In the genomic region with DNA sequence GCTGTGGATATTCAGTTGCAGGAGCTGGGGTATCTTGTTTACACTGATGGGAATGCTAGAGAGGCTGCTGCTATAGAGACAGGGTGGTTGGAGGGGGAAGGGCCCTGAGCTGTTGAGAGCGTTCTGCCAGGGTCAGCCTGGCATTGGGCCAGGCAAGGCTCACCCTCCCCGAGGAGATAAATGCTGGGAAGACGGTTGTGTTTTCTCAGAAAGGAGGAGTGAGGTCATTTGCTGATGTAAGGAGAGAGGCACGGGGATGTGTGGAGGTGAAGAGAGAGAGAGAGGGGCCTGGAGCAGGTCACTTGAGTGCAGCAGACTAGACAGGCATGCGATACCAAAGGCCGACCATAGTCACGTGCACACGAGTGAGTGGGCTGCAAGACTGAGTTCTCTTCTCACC, we compare ENCODE assay signal across 8 mouse cellular contexts. TPM values are rescaled to one million over a fixed set of nuclear protein-coding genes. Genes with fewer than 3 reads are reported as not detected.
A peak's percentile ranks its signal among the peaks of the same experiment; 100 is the strongest.
DNase-seq lines count a peak whose midpoint lies in the region; ATAC-seq and TF ChIP-seq lines count a peak whose summit lies in the region.

No protein-coding gene starts in this region.

- H3K4me3 ChIP-seq in kidney, adult 2 months (ENCODE audit: insufficient read depth, low read depth, low read length), result no peak overlapping the region
- H3K4me3 ChIP-seq in CH12.LX (replicated peaks in 1 of 3; ENCODE audit: low read depth in 2 of 3, low read length in 2 of 3, poor library complexity in 1 of 3), result no peak overlapping the region
- H3K4me3 ChIP-seq in intestine, embryonic 15.5 days (replicated peaks), result no peak overlapping the region

- H3K27ac ChIP-seq in kidney, adult 2 months (ENCODE audit: insufficient read depth, low read depth, low read length), result no peak overlapping the region
- H3K27ac ChIP-seq in CH12.LX (ENCODE audit: insufficient read depth, low read depth), result no peak overlapping the region
- no peak overlapping the region for H3K27ac ChIP-seq in intestine, embryonic 15.5 days

- H3K4me1 ChIP-seq in kidney, adult 2 months (ENCODE audit: control insufficient read depth, insufficient read depth, low read length), result no peaks in the 10 kb centered on the region
- no peaks in the 10 kb centered on the region for H3K4me1 ChIP-seq in CH12.LX (ENCODE audit: control insufficient read depth in 1 of 2, insufficient read depth in 2 of 2)
- 0 out of 2 replicates have a peak, but pooled peaks cover 6% of the 10 kb centered on the region for H3K4me1 ChIP-seq in intestine, embryonic 15.5 days (replicated peaks)

- dilution Hi-C loops in CH12.LX (cut with MboI; ENCODE audit: extremely low pct_ligation_motif_present, extremely low pct_unique_long_range_greater_than_20kb, low sequenced_read_pairs), result no loop called here

- no peaks in the 10 kb centered on the region for H3K9me3 ChIP-seq in CH12.LX (replicated peaks; ENCODE audit: low read length)
- no peaks in the 10 kb centered on the region for H3K9me3 ChIP-seq in intestine, embryonic 15.5 days

- no peak for TF ChIP-seq POLR2A in kidney, adult 2 months (IDR thresholded peaks at IDR 0.05; ENCODE audit: low read depth, low read length)
- TF ChIP-seq POLR2A in CH12.LX (IDR thresholded peaks at IDR 0.05; ENCODE audit: low read depth, low read length), result no peak

- no peak for TF ChIP-seq RAD21 in CH12.LX (IDR thresholded peaks at IDR 0.05; ENCODE audit: low read depth, low read length)

- H3K27me3 ChIP-seq in kidney, adult 2 months (replicated peaks; ENCODE audit: control insufficient read depth, insufficient read depth, low read length), result no peaks in the 10 kb centered on the region
- no peaks in the 10 kb centered on the region for H3K27me3 ChIP-seq in CH12.LX (replicated peaks)
- H3K27me3 ChIP-seq in intestine, embryonic 15.5 days (replicated peaks), result no peaks in the 10 kb centered on the region

- TF ChIP-seq EP300 in CH12.LX (IDR thresholded peaks at IDR 0.05; ENCODE audit: low read length), result no peak

- peak; percentile 60 for DNase-seq in kidney, adult 2 months
- DNase-seq in kidney, adult 9 months, result no peak
- DNase-seq in CH12.LX (ENCODE audit: extremely low read depth), result no peak
- DNase-seq in Muller cell, postnatal 12 days (ENCODE audit: inconsistent ontology term), result peak; percentile 16
- DNase-seq in spleen, postnatal 14 days (ENCODE audit: low spot score in 2 of 2), result no peak
- no peak for DNase-seq in urinary bladder, postnatal 36 days (ENCODE audit: low spot score in 2 of 2)
- no peak for DNase-seq in spleen, adult 12 weeks (ENCODE audit: low spot score)

- WGBS in kidney, adult 2 months, result 29% methylated on average over 8 of the region's 8 CpGs
- 29% methylated on average over 8 of the region's 8 CpGs for WGBS in intestine, embryonic 15.5 days

- no peak overlapping the region for H3K9ac ChIP-seq in CH12.LX (ENCODE audit: insufficient read depth, low read depth)
- no peak overlapping the region for H3K9ac ChIP-seq in intestine, embryonic 15.5 days

- H3K4me2 ChIP-seq in CH12.LX (ENCODE audit: insufficient read depth, low read depth, poor library complexity, severe bottlenecking), result no peak overlapping the region
- no peak overlapping the region for H3K4me2 ChIP-seq in intestine, embryonic 15.5 days (replicated peaks)

- H3K79me2 ChIP-seq in CH12.LX (replicated peaks; ENCODE audit: control insufficient read depth, extremely low read depth, insufficient read depth, poor library complexity, severe bottlenecking), result no peaks in the 10 kb centered on the region

- no peaks in the 10 kb centered on the region for H3K36me3 ChIP-seq in kidney, adult 2 months (ENCODE audit: control insufficient read depth, insufficient read depth, low read length)
- H3K36me3 ChIP-seq in CH12.LX (replicated peaks in 1 of 2; ENCODE audit: control insufficient read depth in 1 of 2, insufficient read depth in 1 of 2, low read length in 1 of 2), result no peaks in the 10 kb centered on the region
- H3K36me3 ChIP-seq in intestine, embryonic 15.5 days, result no peaks in the 10 kb centered on the region

- TF ChIP-seq CTCF in kidney, adult 2 months (conservative IDR thresholded peaks at IDR 0.05; ENCODE audit: insufficient read depth, insufficient read length, low read depth, low read length), result no peak
- no peak for TF ChIP-seq CTCF in CH12.LX (conservative IDR thresholded peaks at IDR 0.05 in 1 of 2, IDR thresholded peaks at IDR 0.05 in 1 of 2; ENCODE audit: low read depth in 2 of 2, low read length in 2 of 2)

- in situ Hi-C loops in CH12.LX (cut with MboI; ENCODE audit: low pct_ligation_motif_present, low pct_unique_long_range_greater_than_20kb, low sequenced_read_pairs), result no loop called here

- ATAC-seq in intestine, embryonic 15.5 days, result peak; percentile 67

TF ChIP-seq in CH12.LX, 34 proteins besides CTCF, POLR2A, EP300 and RAD21:
- TF ChIP-seq BHLHE40 (IDR thresholded peaks at IDR 0.05; ENCODE audit: low read depth, low read length) (0 out of 2 replicates have a peak, but pooled peaks have one; percentile 35), MAX (IDR thresholded peaks at IDR 0.05; ENCODE audit: low read length) (no peak)

RNA-seq across cellular contexts. Expression of gene Clip4, which starts 42.8 kb away (rescaled TPM):
- polyA plus RNA-seq in kidney, adult 2 months (2012; rRNA removed), result 5.8 and 8.0 TPM in 2 replicates
- not detected in 2 replicates for total RNA-seq in CH12.LX (2012; rRNA removed)
- 0.22 TPM in 1 of 2 replicates, not detected in the other for total RNA-seq in CH12.LX (2014; rRNA removed)
- polyA plus RNA-seq in CH12.LX (2012; ENCODE audit: insufficient read length, low read depth), result 0.23 and 0.86 TPM in 2 replicates
- 3.4 and 3.9 TPM in 2 replicates for polyA plus RNA-seq in intestine, embryonic 15.5 days (2015; fragmentation: Nextera tagmentation; extraction: Ambion mirVana)

RNA-seq across cellular contexts. Expression of gene Pcare, which starts 58.4 kb away (rescaled TPM):
- not detected in 2 replicates for polyA plus RNA-seq in kidney, adult 2 months (2012; rRNA removed)
- total RNA-seq in CH12.LX (2012; rRNA removed) (not detected in 2 replicates), CH12.LX (2014; rRNA removed) (not detected in 2 replicates)
- not detected in 2 replicates for polyA plus RNA-seq in CH12.LX (2012; ENCODE audit: insufficient read length, low read depth)
- polyA plus RNA-seq in intestine, embryonic 15.5 days (2015; fragmentation: Nextera tagmentation; extraction: Ambion mirVana), result not detected in 2 replicates

Comparison
In these comparisons a context has a peak if more than half of its experiments do, and no peak if none do; other contexts are left out.
1. DNase-seq: peak in kidney, adult 2 months (single experiment) and Muller cell, postnatal 12 days (single experiment); none in kidney, adult 9 months (single experiment), CH12.LX (single experiment), spleen, postnatal 14 days (0 of 2), urinary bladder, postnatal 36 days (0 of 2) and spleen, adult 12 weeks (single experiment).